Mouse (Mus musculus): ENCODE measurements around the gene Sfta2.

GRCm38 (mm10) chr17:35591219-35591578 lies 10.2 kb upstream of the Sfta2 start:
- TF ChIP-seq CTCF (IDR thresholded peaks at IDR 0.05; ENCODE audit: borderline replicate concordance, extremely low read depth, insufficient read depth, insufficient read length) (no peak), POLR2A (IDR thresholded peaks at IDR 0.05; ENCODE audit: borderline replicate concordance, extremely low read depth, insufficient read depth, insufficient read length, poor library complexity, severe bottlenecking) (no peak)

Data from brain, embryonic 14.5 days (tissue).